Mouse (Mus musculus) testis, adult 2 months (tissue): ENCODE data around the gene Nell2. TPM values are rescaled to one million over a fixed set of nuclear protein-coding genes. Genes with fewer than 3 reads are reported as not detected.
"Not testable (repeated sequence)": the region's sequence is repeated elsewhere in the genome, so short reads cannot be mapped to it uniquely, and the experiment has no call there.

Source experiments
- H3K27ac ChIP-seq: fragments of 200-500 bp; 2 replicates; pipeline ENCODE4 v1.5.1; 2012; ENCODE audit warnings: low read depth, low read length; ENCODE audit not compliant: control insufficient read depth, insufficient read depth
- H3K27me3 ChIP-seq: fragments of 200-500 bp; 2 replicates; pipeline ENCODE4 v1.6.1; 2012; ENCODE audit warnings: mild to moderate bottlenecking, low read length, moderate library complexity; ENCODE audit not compliant: control insufficient read depth, insufficient read depth
- H3K36me3 ChIP-seq: fragments of 200-500 bp; 2 replicates; pipeline ENCODE4 v1.6.1; 2012; ENCODE audit warnings: mild to moderate bottlenecking, low read length; ENCODE audit not compliant: control insufficient read depth, insufficient read depth
- H3K4me1 ChIP-seq: fragments of 200-500 bp; 2 replicates; pipeline ENCODE4 v1.6.1; 2012; ENCODE audit warnings: low read length; ENCODE audit not compliant: control insufficient read depth, insufficient read depth
- H3K4me3 ChIP-seq: fragments of 200-500 bp; 2 replicates; pipeline ENCODE4 v1.5.1; 2012; ENCODE audit warnings: low read depth, mild to moderate bottlenecking, low read length, moderate library complexity, mixed read lengths; ENCODE audit not compliant: control insufficient read depth
- CTCF ChIP-seq: fragments of 200-500 bp; IDR thresholded peaks from 2 replicates; pipeline ENCODE4 v1.5.1; 2012; ENCODE audit warnings: low read depth, mild to moderate bottlenecking, inconsistent platforms, low read length, moderate library complexity; ENCODE audit not compliant: control insufficient read depth, insufficient read depth, insufficient replicate concordance
- POLR2A ChIP-seq: fragments of 200-500 bp; IDR thresholded peaks from 2 replicates; pipeline ENCODE4 v1.6.1; 2012; ENCODE audit warnings: low read depth, mild to moderate bottlenecking, inconsistent platforms, low read length, moderate library complexity; ENCODE audit not compliant: control insufficient read depth
- polyA plus RNA-seq: library from polyadenylated mRNA; depleted of rRNA; stranded (reverse); fragments of >200 nt; gene quantifications from 2 replicates; pipeline ENCODE4 v1.2.3, GENCODE M21; 2012

Gene Nell2
- polyA plus RNA-seq, 1 experiment, result 11.7 TPM

DNA sequence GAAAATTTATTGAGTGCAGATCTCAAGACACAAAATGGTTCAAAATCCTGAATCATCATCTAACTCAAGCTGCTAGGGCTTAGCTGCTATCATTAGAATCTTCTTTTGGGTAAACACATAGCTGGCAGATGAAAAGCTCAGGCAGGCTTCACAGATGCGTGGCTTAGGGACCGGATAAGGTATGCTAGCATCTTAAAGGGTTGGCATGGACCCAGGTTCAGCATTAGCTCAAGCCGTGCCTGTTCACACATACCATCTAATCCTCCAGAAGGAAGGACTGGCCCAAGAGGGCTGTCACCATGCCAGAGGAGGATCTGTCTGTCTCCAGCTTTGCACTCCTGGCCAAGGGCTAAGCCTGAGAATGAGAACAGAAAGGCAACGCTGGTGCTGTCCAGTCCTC is 8.4 kb upstream of the Nell2 start:
- H3K4me3 ChIP-seq, result no peak overlapping the region
- H3K4me1 ChIP-seq, result peaks cover 6% of the 10 kb centered on the region
- no peak for TF ChIP-seq CTCF
- no peak for TF ChIP-seq POLR2A

DNA sequence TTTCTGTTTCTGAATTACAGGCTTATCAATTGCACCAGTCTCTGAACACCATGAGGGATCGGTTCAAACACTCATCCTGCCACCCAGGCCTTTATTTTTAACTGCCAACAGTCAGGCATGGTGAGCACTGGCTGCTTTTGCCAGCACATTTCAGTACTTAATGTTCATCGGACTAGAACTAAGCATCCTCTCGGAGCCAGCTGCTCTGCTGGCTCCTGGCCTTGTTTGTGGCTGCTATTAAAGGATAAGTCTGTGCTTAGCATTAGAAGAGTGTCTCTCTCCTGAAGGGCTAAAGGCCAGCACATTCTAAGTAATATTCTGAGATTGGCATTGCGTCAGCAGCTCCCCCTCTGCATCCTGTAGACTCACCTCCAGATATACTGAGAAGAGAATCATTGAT is 7.9 kb upstream of the Nell2 start:
- no peak overlapping the region for H3K27ac ChIP-seq
- TF ChIP-seq POLR2A (no peak), CTCF (no peak)
- no peaks in the 10 kb centered on the region for H3K36me3 ChIP-seq
- H3K4me1 ChIP-seq, result peaks cover 6% of the 10 kb centered on the region
- H3K27me3 ChIP-seq, result no peaks in the 10 kb centered on the region
- no peak overlapping the region for H3K4me3 ChIP-seq

More for the DNA sequence above, 8.4 kb upstream of the Nell2 start:
- Histone ChIP-seq H3K27ac (no peak overlapping the region), H3K36me3 (no peaks in the 10 kb centered on the region), H3K27me3 (no peaks in the 10 kb centered on the region)

DNA sequence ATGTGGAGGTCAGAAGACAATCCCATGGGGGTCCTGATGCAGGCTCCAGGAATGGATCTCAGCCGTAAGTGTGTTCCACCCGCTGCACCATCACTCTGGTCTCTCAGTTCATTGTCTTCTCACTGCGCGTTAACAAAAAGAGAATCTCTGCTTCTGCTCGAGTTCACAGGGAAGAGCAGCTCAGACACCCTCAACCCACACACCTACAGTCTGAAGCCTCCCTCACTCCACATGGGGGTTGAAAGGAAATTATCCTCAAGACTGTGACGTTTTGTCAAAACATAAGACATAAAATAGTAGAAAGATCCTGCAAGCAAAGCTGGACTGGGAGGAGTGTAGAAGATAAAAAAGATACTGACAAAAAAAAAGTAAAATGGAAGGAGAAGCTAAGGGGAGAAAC is 6.3 kb upstream of the Nell2 start:
- H3K4me1 ChIP-seq, result peaks cover 6% of the 10 kb centered on the region
- H3K36me3 ChIP-seq, result no peaks in the 10 kb centered on the region
- TF ChIP-seq POLR2A, result no peak
- no peak for TF ChIP-seq CTCF
- no peak overlapping the region for H3K4me3 ChIP-seq
- H3K27me3 ChIP-seq, result no peaks in the 10 kb centered on the region
- H3K27ac ChIP-seq, result no peak overlapping the region

- Histone ChIP-seq H3K4me1 (peaks cover 16% of the 10 kb centered on the region), H3K27me3 (no peaks in the 10 kb centered on the region), H3K36me3 (no peaks in the 10 kb centered on the region), H3K27ac (no peak overlapping the region), H3K4me3 (peak overlapping the region; percentile 68)
- TF ChIP-seq POLR2A, result no peak
These were observed 855 bp downstream of the Nell2 start for GRCm38 (mm10) chr15:95527461-95527947.

DNA sequence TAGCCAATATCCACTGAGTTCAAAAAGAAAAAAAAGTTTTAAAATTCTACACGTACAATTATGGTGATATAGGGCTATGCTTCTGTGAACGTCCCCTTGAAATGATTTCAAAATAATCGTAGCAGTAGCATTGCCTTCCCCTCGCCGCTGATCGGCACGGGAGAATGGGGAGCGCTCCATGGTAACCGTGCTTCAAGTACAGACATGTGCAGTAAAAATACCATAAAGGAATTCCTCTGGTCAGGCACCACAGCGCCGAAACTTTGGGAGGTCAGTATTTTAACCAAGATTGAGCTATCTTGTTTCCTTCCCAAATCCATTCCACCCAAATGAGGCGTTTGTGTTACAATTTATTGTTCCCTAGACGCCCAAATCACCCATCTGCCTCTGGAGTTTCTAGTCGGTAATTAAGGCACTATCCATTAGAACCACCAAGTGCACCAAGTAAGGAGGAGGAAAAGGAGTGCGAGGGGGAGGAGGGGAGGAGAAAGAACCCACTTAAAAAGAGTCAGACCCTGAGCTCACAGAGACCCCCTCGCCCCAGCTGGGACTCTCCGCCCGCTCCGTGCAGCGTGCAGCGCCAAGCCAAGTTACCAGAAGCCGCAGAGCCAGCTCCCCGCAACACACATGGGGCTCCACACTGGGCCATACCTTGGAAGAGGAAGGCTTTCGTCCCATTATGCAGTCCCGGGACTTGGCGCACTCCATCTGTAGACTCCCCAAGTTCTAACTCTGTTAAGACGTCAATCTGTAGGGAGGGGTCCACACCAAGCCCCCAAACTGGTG is 1.5 kb downstream of the Nell2 start:
- peak overlapping the region; percentile 68; the same call in 1 of the 2 replicates for H3K4me3 ChIP-seq
- no peak overlapping the region for H3K27ac ChIP-seq

GRCm38 (mm10) chr15:95525997-95526396 is 2.4 kb downstream of the Nell2 start:
- no peak overlapping the region for H3K4me3 ChIP-seq
- peaks cover 16% of the 10 kb centered on the region for H3K4me1 ChIP-seq
- no peaks in the 10 kb centered on the region for H3K27me3 ChIP-seq
- no peak overlapping the region for H3K27ac ChIP-seq
- H3K36me3 ChIP-seq, result no peaks in the 10 kb centered on the region
- TF ChIP-seq POLR2A (no peak), CTCF (peak; percentile 8; the same call in 1 of the 2 replicates)

More for the DNA sequence above, 1.5 kb downstream of the Nell2 start:
- TF ChIP-seq CTCF, result no peak
- no peak for TF ChIP-seq POLR2A
- peaks cover 16% of the 10 kb centered on the region for H3K4me1 ChIP-seq
- no peaks in the 10 kb centered on the region for H3K36me3 ChIP-seq
- H3K27me3 ChIP-seq, result no peaks in the 10 kb centered on the region

DNA sequence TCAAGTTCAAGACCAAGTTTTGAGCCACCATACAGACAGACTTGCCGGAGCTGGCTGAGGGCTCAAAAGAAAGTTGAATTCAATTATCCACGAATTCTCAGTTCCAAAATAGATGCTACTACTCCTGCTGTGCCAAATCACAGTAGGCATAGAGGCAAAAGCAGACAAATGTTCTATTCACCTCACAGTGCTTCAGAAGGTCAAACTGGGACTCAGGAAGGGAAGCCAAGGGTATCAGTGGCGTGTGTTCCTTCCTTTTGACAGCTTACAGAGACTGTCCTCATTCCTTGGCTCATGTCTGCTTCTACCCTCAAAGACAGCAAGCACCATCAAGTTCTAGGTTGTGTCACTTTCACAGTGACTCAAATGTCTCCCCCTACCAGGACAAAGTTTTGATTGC is 10.2 kb downstream of the Nell2 start:
- TF ChIP-seq POLR2A (no peak), CTCF (no peak)
- Histone ChIP-seq H3K4me1 (no peaks in the 10 kb centered on the region), H3K36me3 (no peaks in the 10 kb centered on the region), H3K4me3 (no peak overlapping the region), H3K27ac (no peak overlapping the region), H3K27me3 (no peaks in the 10 kb centered on the region)

GRCm38 (mm10) chr15:95513306-95513705 is 15.1 kb downstream of the Nell2 start:
- not testable (repeated sequence) for H3K36me3 ChIP-seq, H3K4me3 ChIP-seq, H3K4me1 ChIP-seq, H3K27ac ChIP-seq, H3K27me3 ChIP-seq
